Mouse (Mus musculus): Measurements from ENCODE around the gene Tnfrsf11a. TPM values are rescaled to one million over a fixed set of nuclear protein-coding genes. Genes with fewer than 3 reads are reported as not detected.
"Not testable (repeated sequence)": the region's sequence is repeated elsewhere in the genome, so short reads cannot be mapped to it uniquely, and the experiment has no call there.

Gene Tnfrsf11a
- total RNA-seq, 2 experiments from 2014 or later = 0.39 to 0.64 TPM

GRCm38 (mm10) chr1:105765586-105765985 lies 14.9 kb upstream of the Tnfrsf11a start:
- no peak overlapping the region for H3K4me3 ChIP-seq
- intact Hi-C loops (cut with DNase I) = no loop called here
- TF ChIP-seq CTCF (IDR thresholded peaks at IDR 0.05) = no peak
- H3K27ac ChIP-seq = no peak overlapping the region
- DNase-seq = no peak

DNA sequence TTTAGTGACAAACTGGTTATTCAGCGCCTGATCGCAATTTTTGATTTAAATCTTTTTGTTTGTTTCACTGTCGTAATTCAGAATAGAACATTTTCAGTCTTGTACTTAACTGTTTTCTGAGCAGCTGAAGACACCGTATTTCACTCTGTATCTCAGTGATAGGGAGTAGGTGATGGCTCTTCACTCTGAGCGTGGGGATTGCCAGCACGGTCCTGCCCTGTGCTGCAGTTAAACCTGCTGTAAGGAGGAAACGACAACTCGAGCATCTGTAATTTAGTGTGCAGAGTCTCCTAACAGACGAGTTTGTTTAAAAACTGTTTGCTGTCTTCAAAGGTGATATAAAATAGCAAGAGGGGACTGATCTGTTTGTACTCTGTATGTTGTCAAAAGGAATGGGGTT lies 14.4 kb upstream of the Tnfrsf11a start:
- intact Hi-C loops (cut with DNase I); H3K4me3 ChIP-seq; DNase-seq; H3K27ac ChIP-seq: not testable (repeated sequence)

- no peak for DNase-seq
- no peak overlapping the region for H3K4me3 ChIP-seq
Observed at GRCm38 (mm10) chr1:105768397-105768796, 12.1 kb upstream of the Tnfrsf11a start.

DNA sequence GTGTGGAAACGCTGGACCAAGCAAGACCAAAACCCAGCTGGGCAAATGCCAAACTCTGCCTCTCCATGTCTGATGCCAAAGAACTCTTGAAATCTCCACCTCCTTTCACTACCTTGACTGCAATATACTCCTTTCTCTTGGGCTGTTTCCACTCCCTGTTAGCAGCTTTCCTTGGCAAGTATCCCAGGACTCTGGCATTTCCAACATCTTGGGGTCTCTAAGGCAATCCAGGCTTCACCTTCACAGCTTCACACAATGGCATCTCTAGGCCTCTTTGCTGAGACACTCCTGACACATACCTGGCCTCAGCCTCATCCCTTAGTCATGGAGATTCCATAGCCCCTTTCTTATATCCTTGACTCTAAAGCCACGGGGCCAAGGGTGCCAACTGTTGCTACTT lies 9.8 kb upstream of the Tnfrsf11a start:
- intact Hi-C loops (cut with DNase I) = no loop called here
- Histone ChIP-seq H3K27ac (no peak overlapping the region), H3K4me3 (no peak overlapping the region)
- TF ChIP-seq CTCF (IDR thresholded peaks at IDR 0.05) = no peak
- DNase-seq = no peak

More at GRCm38 (mm10) chr1:105768397-105768796, 12.1 kb upstream of the Tnfrsf11a start:
- TF ChIP-seq CTCF (IDR thresholded peaks at IDR 0.05) = no peak
- no peak overlapping the region for H3K27ac ChIP-seq
- intact Hi-C loops (cut with DNase I) = no loop called here

DNA sequence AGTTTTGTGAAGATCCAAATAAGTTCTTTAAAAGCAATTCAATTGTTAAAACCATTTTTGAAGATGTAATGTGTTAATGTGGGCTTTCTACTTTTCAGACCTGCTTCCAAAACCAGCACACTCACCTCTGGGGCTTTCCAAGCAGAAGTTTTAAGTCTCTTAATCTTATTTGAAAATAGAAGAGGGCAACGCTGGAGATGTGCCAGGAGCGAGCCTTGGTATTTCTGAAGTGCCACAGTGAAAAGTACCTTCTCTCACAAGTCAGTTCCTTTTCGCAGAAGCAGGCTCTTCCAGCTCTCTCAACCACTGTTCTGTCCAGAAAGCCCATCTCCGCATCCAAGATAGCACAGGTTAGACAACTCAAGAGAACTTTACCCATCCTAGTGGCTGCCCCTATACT lies 4.1 kb upstream of the Tnfrsf11a start:
- no peak for TF ChIP-seq CTCF (IDR thresholded peaks at IDR 0.05)
- DNase-seq = no peak
- no peak overlapping the region for H3K27ac ChIP-seq
- intact Hi-C loops (cut with DNase I) = no loop called here
- no peak overlapping the region for H3K4me3 ChIP-seq

DNA sequence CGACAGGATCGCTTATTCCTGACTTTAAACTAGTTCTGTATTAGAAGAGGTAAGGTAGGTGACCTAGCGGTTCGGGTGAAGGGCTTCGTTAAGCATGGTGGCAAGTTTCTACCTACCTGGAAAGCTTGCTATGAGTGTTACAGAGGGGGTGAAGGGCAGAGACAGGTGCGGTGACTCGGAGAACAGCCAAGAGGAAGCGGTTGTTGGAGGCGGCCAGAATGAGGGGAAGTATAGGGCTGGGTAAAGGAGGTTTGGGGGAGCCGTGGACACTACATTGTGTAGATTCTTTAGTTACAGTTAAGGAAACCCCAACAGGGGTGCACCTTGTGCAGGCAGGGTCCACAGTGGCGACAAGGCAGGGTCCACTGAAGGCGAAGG lies 450 bp upstream of the Tnfrsf11a start:
- TF ChIP-seq CTCF (IDR thresholded peaks at IDR 0.05) = no peak
- no peak overlapping the region for H3K27ac ChIP-seq
- intact Hi-C loops (cut with DNase I) = no loop called here
- DNase-seq = no peak
- H3K4me3 ChIP-seq = peak overlapping the region; percentile 77

DNA sequence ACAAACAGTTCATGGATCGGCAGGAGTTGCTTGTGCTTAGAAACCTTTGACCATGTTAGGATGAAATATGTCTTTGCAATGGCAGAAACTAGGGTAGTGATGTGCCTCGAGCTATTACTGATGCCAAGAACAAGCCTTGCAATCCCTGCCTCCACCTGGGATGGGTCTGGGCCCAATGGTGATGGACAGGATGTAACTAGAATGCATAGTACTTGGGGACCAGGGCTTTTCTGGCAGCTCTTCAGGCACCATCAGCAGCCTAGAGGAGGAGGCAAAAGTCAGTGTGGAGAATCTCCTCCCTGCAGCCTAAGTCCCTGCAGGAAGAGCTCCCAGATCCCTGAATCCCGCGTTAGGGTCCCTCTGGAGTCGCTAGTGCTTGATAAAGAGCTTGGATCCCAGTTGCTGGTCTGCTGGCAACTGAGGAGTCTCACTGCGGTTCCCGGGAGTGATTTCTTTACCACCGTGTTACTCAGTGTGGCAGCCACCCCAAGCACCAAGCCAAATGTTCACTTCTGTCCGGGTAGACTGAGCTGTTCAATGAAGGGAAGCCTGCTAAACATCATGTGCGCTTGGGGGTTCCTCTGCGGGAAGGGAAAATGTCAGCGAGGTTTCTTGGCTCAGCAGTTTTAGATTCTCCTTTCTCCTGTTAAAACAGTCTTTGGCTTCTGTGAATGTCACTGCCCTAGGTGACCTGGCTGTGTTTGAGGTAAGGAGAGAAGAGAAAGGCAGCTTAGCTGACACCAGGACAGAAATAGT lies 1.1 kb downstream of the Tnfrsf11a start:
- peak overlapping the region; percentile 77 for H3K4me3 ChIP-seq
- DNase-seq = no peak
- H3K27ac ChIP-seq = no peak overlapping the region
- TF ChIP-seq CTCF (IDR thresholded peaks at IDR 0.05) = no peak
- intact Hi-C loops (cut with DNase I) = no loop called here

- no peak overlapping the region for H3K27ac ChIP-seq
- no peak for DNase-seq
- no peak for TF ChIP-seq CTCF (IDR thresholded peaks at IDR 0.05)
- intact Hi-C loops (cut with DNase I) = no loop called here
- no peak overlapping the region for H3K4me3 ChIP-seq
Observed at GRCm38 (mm10) chr1:105784257-105785016, 3.9 kb downstream of the Tnfrsf11a start.

DNA sequence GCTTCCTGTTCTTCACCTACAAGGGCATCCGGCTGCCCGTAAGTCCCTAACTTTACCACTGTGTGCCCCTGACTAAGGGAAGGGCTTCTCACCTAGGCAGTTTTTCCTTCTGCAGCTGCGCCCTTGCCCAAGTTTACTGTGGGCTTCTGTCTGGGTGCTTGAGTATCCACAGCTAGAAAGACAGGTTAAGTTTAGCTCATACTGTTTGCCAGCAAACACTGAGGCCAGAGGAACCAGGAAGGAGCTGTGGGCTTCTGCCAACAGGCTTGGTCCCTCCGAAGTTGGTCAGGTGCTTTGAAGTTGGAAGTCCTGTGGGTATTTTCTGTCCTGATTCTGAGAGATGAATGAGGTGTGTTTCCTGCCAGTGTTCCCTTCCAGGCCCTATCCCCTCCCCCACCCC lies 4.6 kb downstream of the Tnfrsf11a start:
- intact Hi-C loops (cut with DNase I) = no loop called here

DNA sequence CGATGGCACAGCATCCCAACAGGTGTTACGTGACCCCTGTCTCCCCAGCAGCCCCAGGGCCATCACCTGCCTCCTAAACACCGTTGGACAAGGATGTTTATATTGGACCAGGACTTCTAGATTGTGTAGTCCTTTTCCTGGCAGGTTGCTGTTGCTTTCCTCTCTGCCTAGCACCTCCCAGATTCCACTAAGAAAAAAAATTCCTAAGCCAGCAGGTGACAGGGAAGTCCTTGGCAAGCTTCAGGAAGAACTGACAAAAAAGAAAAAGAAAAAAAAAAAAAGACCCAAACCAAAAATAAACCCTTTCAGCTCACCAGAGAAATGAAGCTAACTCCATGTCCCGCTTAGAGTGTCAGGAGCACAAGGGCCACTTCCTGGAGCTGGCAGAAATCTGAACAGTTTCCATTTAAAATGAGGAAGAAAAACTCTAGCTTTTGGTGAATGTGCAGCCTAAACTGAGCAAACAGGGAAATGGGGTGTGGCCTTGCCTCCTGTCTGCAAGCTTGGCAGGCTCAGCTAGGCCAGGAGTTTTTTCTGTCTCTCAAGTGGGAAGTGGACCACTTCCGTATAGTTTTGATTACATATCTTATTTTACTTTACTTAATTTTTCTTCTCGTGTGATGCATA lies 6.3 kb downstream of the Tnfrsf11a start:
- no peak for DNase-seq
- Histone ChIP-seq H3K4me3 (no peak overlapping the region), H3K27ac (no peak overlapping the region)
- intact Hi-C loops (cut with DNase I) = no loop called here
- TF ChIP-seq CTCF (IDR thresholded peaks at IDR 0.05) = no peak

More for the DNA sequence above, 4.6 kb downstream of the Tnfrsf11a start:
- H3K27ac ChIP-seq = no peak overlapping the region
- DNase-seq = no peak
- H3K4me3 ChIP-seq = no peak overlapping the region
- TF ChIP-seq CTCF (IDR thresholded peaks at IDR 0.05) = no peak

DNA sequence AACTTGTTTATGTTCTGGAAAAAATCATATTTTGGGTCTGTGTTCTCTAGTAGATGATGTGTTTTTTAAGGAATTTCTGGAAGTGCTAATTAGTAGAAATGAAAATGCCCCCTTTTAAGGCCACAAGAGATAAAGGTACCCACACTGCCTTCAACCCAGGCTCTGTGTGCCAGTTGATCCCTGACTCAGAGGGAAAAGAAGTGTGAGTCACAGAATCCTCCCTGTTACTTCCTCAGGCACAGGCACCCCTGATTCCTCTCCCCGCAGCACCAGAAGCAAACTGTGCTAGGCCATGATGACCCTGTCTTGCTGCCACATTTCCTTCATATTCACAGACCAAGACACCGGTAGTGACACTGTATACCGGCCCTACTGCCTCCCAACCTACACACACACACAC lies 9.6 kb downstream of the Tnfrsf11a start:
- H3K27ac ChIP-seq = no peak overlapping the region
- intact Hi-C loops (cut with DNase I) = no loop called here
- no peak for TF ChIP-seq CTCF (IDR thresholded peaks at IDR 0.05)
- H3K4me3 ChIP-seq = no peak overlapping the region
- DNase-seq = no peak

DNA sequence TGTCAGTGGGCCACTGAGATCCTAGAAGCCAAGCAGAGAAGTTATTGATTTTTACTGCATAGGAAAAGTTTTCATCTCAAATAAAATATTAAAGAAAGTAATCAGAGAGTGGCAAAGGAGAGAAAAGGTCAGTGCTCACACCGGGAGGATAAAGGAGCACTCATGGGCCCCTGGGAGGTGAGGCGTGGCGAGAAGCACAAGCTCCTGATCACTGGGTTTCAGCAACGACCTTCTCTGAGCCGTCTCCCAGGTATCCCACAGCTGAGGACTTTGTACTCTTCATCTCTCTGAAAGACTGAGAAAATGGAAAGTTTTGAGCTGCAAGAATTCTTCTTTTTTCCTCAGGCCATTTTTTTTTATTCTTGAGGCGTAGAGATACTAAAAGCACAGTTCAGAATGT lies 14.2 kb downstream of the Tnfrsf11a start:
- TF ChIP-seq CTCF (IDR thresholded peaks at IDR 0.05) = no peak
- Histone ChIP-seq H3K4me3 (no peak overlapping the region), H3K27ac (no peak overlapping the region)
- intact Hi-C loops (cut with DNase I) = no loop called here
- DNase-seq = no peak

DNA sequence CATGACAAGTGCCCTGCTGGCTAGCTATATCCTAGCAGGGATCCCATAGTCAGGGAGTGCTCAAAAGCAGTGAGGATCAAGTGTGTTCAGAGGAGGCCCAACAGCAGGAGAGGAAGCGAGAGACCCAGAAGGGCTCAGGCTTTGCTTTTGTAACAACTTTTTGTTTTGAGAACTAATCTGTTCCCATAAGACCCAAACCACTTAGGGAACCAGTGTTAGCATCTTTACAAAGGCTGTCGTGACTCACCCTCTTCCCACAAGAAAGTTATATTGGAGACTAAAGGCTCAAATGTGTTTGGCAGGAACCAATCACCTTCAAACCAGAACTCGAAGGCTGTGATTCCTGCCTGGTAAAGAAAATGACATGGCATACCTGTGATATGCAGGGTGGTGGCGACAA lies 15.2 kb downstream of the Tnfrsf11a start:
- no peak for TF ChIP-seq CTCF (IDR thresholded peaks at IDR 0.05)
- intact Hi-C loops (cut with DNase I) = no loop called here

More for the DNA sequence above, 15.2 kb downstream of the Tnfrsf11a start:
- Histone ChIP-seq H3K27ac (no peak overlapping the region), H3K4me3 (no peak overlapping the region)
- no peak for DNase-seq

Data from gastrocnemius, adult 2 months (tissue).